Mouse (Mus musculus) kidney, adult 2 months (tissue): ENCODE measurements around the gene Foxn4. TPM values are rescaled to one million over a fixed set of nuclear protein-coding genes. Genes with fewer than 3 reads are reported as not detected.

ENCODE experiments used
- DNase-seq: peaks from one replicate; pipeline ENCODE4 v3.0.0; 2021
- H3K27ac ChIP-seq: fragments of 200-500 bp; 2 replicates; pipeline ENCODE4 v1.5.1; 2012; ENCODE audit warnings: low read depth, low read length, control low read depth, inconsistent platforms; ENCODE audit not compliant: insufficient read depth
- H3K27me3 ChIP-seq: fragments of 200-500 bp; replicated peaks from 2 replicates; pipeline ENCODE4 v1.6.1; 2012; ENCODE audit warnings: mild to moderate bottlenecking, moderate library complexity, low read length, inconsistent platforms; ENCODE audit not compliant: control insufficient read depth, insufficient read depth
- H3K36me3 ChIP-seq: fragments of 200-500 bp; 2 replicates; pipeline ENCODE4 v1.6.1; 2012; ENCODE audit warnings: mild to moderate bottlenecking, moderate library complexity, low read length, inconsistent platforms; ENCODE audit not compliant: control insufficient read depth, insufficient read depth
- H3K4me1 ChIP-seq: fragments of 200-500 bp; 2 replicates; pipeline ENCODE4 v1.6.1; 2011; ENCODE audit warnings: low read length; ENCODE audit not compliant: control insufficient read depth, insufficient read depth
- H3K4me3 ChIP-seq: fragments of 200-500 bp; 2 replicates; pipeline ENCODE4 v1.5.1; 2011; ENCODE audit warnings: mild to moderate bottlenecking, low read depth, low read length, control low read depth; ENCODE audit not compliant: insufficient read depth
- CTCF ChIP-seq: fragments of 200-500 bp; conservative IDR thresholded peaks from 2 replicates; pipeline ENCODE4 v1.5.1; 2011; ENCODE audit warnings: low read depth, mild to moderate bottlenecking, control low read depth, low read length, moderate library complexity, mixed read lengths; ENCODE audit not compliant: insufficient read depth, insufficient read length
- POLR2A ChIP-seq: fragments of 200-500 bp; IDR thresholded peaks from one replicate; pipeline ENCODE4 v1.6.1; 2011; ENCODE audit warnings: low read depth, low read length, control low read depth
- WGBS: fragments of 180-500 bp; shearing (Covaris S2); methylation state at CpG from one replicate; pipeline ENCODE4 v1.1.7; 2018; 5-methylcytosine and 5-hydroxymethylcytosine counted together
- polyA plus RNA-seq: library from polyadenylated mRNA; depleted of rRNA; stranded (reverse); fragments of >200 nt; gene quantifications from 2 replicates; pipeline ENCODE4 v1.2.3, GENCODE M21; 2012; rRNA removed

Foxn4 gene
- polyA plus RNA-seq, 1 experiment: not detected

GRCm38 (mm10) chr5:114246465-114246864, 27.1 kb downstream of the Foxn4 start:
- WGBS: 80% methylated on average over 7 of the region's 7 CpGs
- Histone ChIP-seq H3K4me1 (no peaks in the 10 kb centered on the region), H3K4me3 (no peak overlapping the region), H3K27ac (no peak overlapping the region), H3K27me3 (no peaks in the 10 kb centered on the region), H3K36me3 (no peaks in the 10 kb centered on the region)
- DNase-seq: no peak
- TF ChIP-seq POLR2A (no peak), CTCF (no peak)

- Histone ChIP-seq H3K36me3 (no peaks in the 10 kb centered on the region), H3K27ac (no peak overlapping the region), H3K4me1 (no peaks in the 10 kb centered on the region), H3K4me3 (no peak overlapping the region), H3K27me3 (no peaks in the 10 kb centered on the region)
- TF ChIP-seq CTCF: no peak
- no peak for TF ChIP-seq POLR2A
- DNase-seq: no peak
- 57% methylated on average over 14 of the region's 14 CpGs for WGBS
Observed at GRCm38 (mm10) chr5:114239737-114240136, 33.9 kb downstream of the Foxn4 start.

- no peak overlapping the region for H3K27ac ChIP-seq
- no peaks in the 10 kb centered on the region for H3K27me3 ChIP-seq
- H3K4me1 ChIP-seq: no peaks in the 10 kb centered on the region
- no peaks in the 10 kb centered on the region for H3K36me3 ChIP-seq
- TF ChIP-seq POLR2A (no peak), CTCF (no peak)
- WGBS: 43% methylated on average over 7 of the region's 7 CpGs
- no peak overlapping the region for H3K4me3 ChIP-seq
- no peak for DNase-seq
Observed at GRCm38 (mm10) chr5:114238924-114239323, 34.7 kb downstream of the Foxn4 start.

GRCm38 (mm10) chr5:114228901-114229300, 44.7 kb downstream of the Foxn4 start:
- 81% methylated on average over 5 of the region's 5 CpGs for WGBS
- Histone ChIP-seq H3K27ac (no peak overlapping the region), H3K36me3 (no peaks in the 10 kb centered on the region), H3K4me1 (no peaks in the 10 kb centered on the region), H3K4me3 (no peak overlapping the region), H3K27me3 (no peaks in the 10 kb centered on the region)
- DNase-seq: no peak
- TF ChIP-seq POLR2A (no peak), CTCF (no peak)

GRCm38 (mm10) chr5:114226051-114226450, 47.6 kb downstream of the Foxn4 start:
- H3K27ac ChIP-seq: no peak overlapping the region
- no peak for DNase-seq
- H3K4me3 ChIP-seq: no peak overlapping the region
- 95% methylated on average over 7 of the region's 7 CpGs for whole genome bisulfite sequencing
- H3K27me3 ChIP-seq: no peaks in the 10 kb centered on the region
- no peaks in the 10 kb centered on the region for H3K36me3 ChIP-seq
- no peaks in the 10 kb centered on the region for H3K4me1 ChIP-seq
- no peak for TF ChIP-seq CTCF
- TF ChIP-seq POLR2A: no peak

GRCm38 (mm10) chr5:114218771-114219170, 54.8 kb downstream of the Foxn4 start:
- Histone ChIP-seq H3K27ac (no peak overlapping the region), H3K27me3 (no peaks in the 10 kb centered on the region), H3K4me1 (no peaks in the 10 kb centered on the region), H3K4me3 (no peak overlapping the region), H3K36me3 (no peaks in the 10 kb centered on the region)
- TF ChIP-seq CTCF (no peak), POLR2A (no peak)
- 85% methylated on average over 14 of the region's 14 CpGs for WGBS
- DNase-seq: no peak

GRCm38 (mm10) chr5:114213183-114213582, 60.4 kb downstream of the Foxn4 start:
- no peak overlapping the region for H3K4me3 ChIP-seq
- no peaks in the 10 kb centered on the region for H3K27me3 ChIP-seq
- H3K36me3 ChIP-seq: no peaks in the 10 kb centered on the region
- DNase-seq: no peak
- H3K27ac ChIP-seq: no peak overlapping the region
- WGBS: 76% methylated on average over 10 of the region's 10 CpGs
- TF ChIP-seq CTCF (no peak), POLR2A (no peak)
- H3K4me1 ChIP-seq: no peaks in the 10 kb centered on the region

- H3K27ac ChIP-seq: no peak overlapping the region
- no peaks in the 10 kb centered on the region for H3K36me3 ChIP-seq
- no peak for TF ChIP-seq CTCF
- no peak for TF ChIP-seq POLR2A
- WGBS: 86% methylated on average over 2 of the region's 2 CpGs
- no peak for DNase-seq
- H3K4me1 ChIP-seq: no peaks in the 10 kb centered on the region
- H3K27me3 ChIP-seq: no peaks in the 10 kb centered on the region
- no peak overlapping the region for H3K4me3 ChIP-seq
Observed at GRCm38 (mm10) chr5:114206158-114206557, 67.4 kb downstream of the Foxn4 start.

Other genes starting within 250 kb of the Foxn4 start
- gene Usp30, start 208.3 kb downstream of the Foxn4 start, polyA plus RNA-seq: 24.6 and 26.4 TPM in 2 replicates
- gene Svop, start 182.2 kb downstream of the Foxn4 start, polyA plus RNA-seq: 0.34 and 0.45 TPM in 2 replicates
- gene Alkbh2, start 145.6 kb downstream of the Foxn4 start, polyA plus RNA-seq: 8.4 and 9.6 TPM in 2 replicates
- gene Ung, start 143.4 kb downstream of the Foxn4 start, polyA plus RNA-seq: 2.6 and 3.7 TPM in 2 replicates
- gene Acacb, start 127.3 kb downstream of the Foxn4 start, polyA plus RNA-seq: 34.5 and 36.6 TPM in 2 replicates
- 0.09 and 0.22 TPM in 2 replicates for gene Myo1h, start 15.4 kb upstream of the Foxn4 start, polyA plus RNA-seq
- 63.5 and 63.8 TPM in 2 replicates for gene Kctd10, start 106.7 kb upstream of the Foxn4 start, polyA plus RNA-seq
- 70.9 and 81.9 TPM in 2 replicates for gene Ube3b, start 106.8 kb upstream of the Foxn4 start, polyA plus RNA-seq
- gene Mmab, start 170.3 kb upstream of the Foxn4 start, polyA plus RNA-seq: 16.9 and 18.7 TPM in 2 replicates
- 25.2 and 27.0 TPM in 2 replicates for gene Mvk, start 170.5 kb upstream of the Foxn4 start, polyA plus RNA-seq